Comparison of ENCODE assay signal across 1 mouse cellular context in genomic region chr10:80102216-80102915, GRCm38 (mm10).
TF ChIP-seq lines count a peak whose summit lies in the region.

No protein-coding gene starts in this region.

TF ChIP-seq in MEL, 35 proteins besides CTCF, POLR2A, EP300 and RAD21 (continued from another document):
- TF ChIP-seq E2F4 (IDR thresholded peaks at IDR 0.05; ENCODE audit: borderline replicate concordance, low read depth, low read length) (no peak), ZMIZ1 (IDR thresholded peaks at IDR 0.05; ENCODE audit: low read depth, low read length) (no peak), UBTF (IDR thresholded peaks at IDR 0.05; ENCODE audit: borderline replicate concordance, insufficient read depth, low read depth, low read length) (no peak), SMC3 (IDR thresholded peaks at IDR 0.05; ENCODE audit: low read depth, low read length) (no peak), TBP (IDR thresholded peaks at IDR 0.05; ENCODE audit: low read depth, low read length) (peak; percentile 63; the same call in 1 of the 2 replicates), NRF1 (IDR thresholded peaks at IDR 0.05; ENCODE audit: insufficient read depth, low read depth, low read length, poor library complexity, severe bottlenecking) (0 out of 2 replicates have a peak, but pooled peaks have one; percentile 33), POLR2AphosphoS5 (IDR thresholded peaks at IDR 0.05; ENCODE audit: borderline replicate concordance, low read depth, low read length) (no peak), ZNF384 (IDR thresholded peaks at IDR 0.05; ENCODE audit: low read depth, low read length) (no peak), MAZ (IDR thresholded peaks at IDR 0.05; ENCODE audit: low read depth, low read length) (peak; percentile 26; the same call in 1 of the 2 replicates), TCF12 (IDR thresholded peaks at IDR 0.05; ENCODE audit: low read depth, low read length) (peak; percentile 86), GATA1 (IDR thresholded peaks at IDR 0.05; ENCODE audit: low read depth, low read length) (no peak), ZKSCAN1 (IDR thresholded peaks at IDR 0.05; ENCODE audit: low read depth, low read length) (no peak)
